Mouse (Mus musculus) embryonic stem cell, embryonic (primary cell): ENCODE measurements around the gene Fsd1.

Experiments used
- CTCF ChIA-PET, 4 experiments: fragments of 300-600 bp in 2 of 4; fragments of 350-600 bp in 2 of 4; sonication (Branson Sonifier 250); formaldehyde crosslinking; loops; one replicate each; lab custom pipeline; 2022; ENCODE audit warnings: inconsistent platforms in 2 of 4; lab: Charles Lee
- POLR2A ChIA-PET, 4 experiments: fragments of 300-600 bp in 2 of 4; fragments of 350-600 bp in 2 of 4; sonication (Branson Sonifier 250); formaldehyde crosslinking; loops; one replicate each; lab custom pipeline; 2022; ENCODE audit warnings: antibody characterized with exemption in 4 of 4, inconsistent platforms in 1 of 4; lab: Charles Lee

Fsd1 gene

DNA sequence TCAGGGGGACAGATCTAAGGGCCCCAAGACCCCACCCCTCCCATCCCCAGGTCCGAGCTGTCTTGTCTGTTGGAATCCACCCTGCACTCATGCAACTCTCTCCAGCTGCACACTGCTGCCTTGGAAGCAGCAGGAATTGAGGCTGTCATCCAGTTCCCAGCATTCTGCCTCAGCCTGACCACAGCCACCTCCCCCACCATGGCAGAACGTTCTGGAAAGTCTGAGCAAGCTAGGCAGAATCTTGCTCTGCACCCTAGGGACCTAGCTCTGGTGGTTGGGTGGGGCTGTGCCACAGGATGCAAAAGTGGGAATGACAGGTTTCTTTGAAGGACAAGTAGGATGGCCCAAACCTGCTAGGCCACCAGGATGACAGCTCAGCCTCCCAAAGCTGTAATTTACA lies 38.2 kb downstream of the Fsd1 start:
- POLR2A ChIA-PET: interaction anchor here in 3 of 4 experiments (0.6 to 4.0 kb wide), 7 partner anchors 9 to 371 kb away, joined by 3 to 14 read pairs (median 4); partner anchors contain the start of genes Chaf1a (in 1 of the 3) and Sh3gl1 (in 1 of the 3)
- CTCF ChIA-PET: interaction anchor here in 3 of 4 experiments (1.0 to 1.4 kb wide), 3 partner anchors 14 to 48 kb away, joined by 3 to 6 read pairs (median 3); no protein-coding TSS in a partner anchor

DNA sequence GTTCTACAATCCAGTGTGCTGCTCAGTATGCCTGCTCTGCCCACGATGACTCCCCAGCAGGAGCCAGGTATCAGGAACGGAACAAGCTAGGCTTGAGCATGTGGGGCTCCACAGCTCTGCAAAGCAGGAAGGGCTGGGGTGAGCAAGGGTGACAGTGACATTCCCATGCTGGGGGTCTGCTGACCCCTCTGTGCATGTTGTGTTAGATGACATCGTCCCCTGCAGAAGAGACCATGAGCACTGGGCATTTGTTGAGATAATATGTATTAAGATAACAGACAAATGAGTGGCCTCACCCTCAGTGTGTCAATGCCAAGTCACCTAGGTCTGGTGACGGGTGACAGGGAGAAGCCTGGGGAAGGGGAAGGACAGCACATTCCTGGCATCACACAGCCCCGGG lies 38.6 kb downstream of the Fsd1 start:
- CTCF ChIA-PET: interaction anchor here in 2 of 4 experiments (1.0 to 1.1 kb wide), 2 partner anchors 14 to 40 kb away, joined by 3 to 6 read pairs; no protein-coding TSS in a partner anchor
- POLR2A ChIA-PET: interaction anchor here in 3 of 4 experiments (0.6 to 4.0 kb wide), 4 partner anchors 8 to 371 kb away, joined by 4 to 14 read pairs (median 5); partner anchors contain the start of gene Sh3gl1 (in 1 of the 3)

DNA sequence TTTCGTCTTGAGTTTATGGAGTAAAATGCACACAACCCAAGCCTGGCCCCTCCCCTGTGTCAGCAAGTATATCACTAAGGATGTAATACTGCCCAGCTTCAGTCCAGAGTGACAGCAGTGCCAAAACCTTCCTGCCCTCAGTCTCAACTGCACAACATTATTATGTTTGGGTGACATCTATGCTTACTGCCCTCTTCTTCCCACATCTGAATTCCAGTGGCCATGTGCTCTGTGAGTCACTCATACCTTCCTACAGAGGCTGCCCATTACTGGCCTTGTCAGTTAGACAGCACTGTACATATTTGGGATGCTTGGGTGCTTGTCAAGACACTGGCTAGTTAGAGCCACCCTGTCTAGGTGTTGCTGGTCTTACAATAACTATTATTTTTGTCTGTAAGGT lies 40.0 kb downstream of the Fsd1 start:
- POLR2A ChIA-PET: interaction anchor here in 3 of 4 experiments (0.6 to 11.8 kb wide), 8 partner anchors 8 to 55 kb away, joined by 3 to 97 read pairs (median 3); partner anchors contain the start of genes Fsd1 (in 1 of the 3) and Sh3gl1 (in 1 of the 3)
- CTCF ChIA-PET: interaction anchor here in 1 of 4 experiments (0.6 kb wide), 1 partner anchor 74 kb away, joined by 7 read pairs; the partner anchor contains the start of gene Ebi3

DNA sequence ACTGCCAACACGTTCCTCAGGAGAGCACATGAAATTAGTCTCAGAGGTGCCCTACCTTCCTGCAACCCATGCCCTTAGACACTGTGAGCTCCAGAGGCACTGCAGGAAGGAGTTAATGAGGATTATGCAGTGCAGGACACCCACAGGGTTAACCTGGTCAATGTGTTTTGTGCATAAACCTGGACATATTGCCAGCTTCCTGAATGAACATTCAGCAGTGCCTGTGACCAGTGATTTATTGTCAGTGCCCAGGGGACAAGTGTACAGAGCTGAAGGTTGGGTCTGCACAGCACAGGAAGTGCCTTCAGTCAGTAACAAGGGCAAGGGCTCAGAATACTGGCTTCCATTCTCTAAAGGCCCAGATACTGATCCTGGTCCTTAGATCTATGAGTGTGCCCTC lies 40.6 kb downstream of the Fsd1 start:
- ChIA-PET POLR2A (interaction anchor here in 3 of 4 experiments (0.8 to 11.8 kb wide), 9 partner anchors 8 to 54 kb away, joined by 3 to 97 read pairs (median 4); partner anchors contain the start of genes Chaf1a (in 2 of the 3) and Sh3gl1 (in 1 of the 3)), CTCF (interaction anchor here in 1 of 4 experiments (1.0 to 1.4 kb wide), 2 partner anchors 10 to 17 kb away, joined by 3 to 7 read pairs; partner anchors contain the start of gene Sh3gl1)

DNA sequence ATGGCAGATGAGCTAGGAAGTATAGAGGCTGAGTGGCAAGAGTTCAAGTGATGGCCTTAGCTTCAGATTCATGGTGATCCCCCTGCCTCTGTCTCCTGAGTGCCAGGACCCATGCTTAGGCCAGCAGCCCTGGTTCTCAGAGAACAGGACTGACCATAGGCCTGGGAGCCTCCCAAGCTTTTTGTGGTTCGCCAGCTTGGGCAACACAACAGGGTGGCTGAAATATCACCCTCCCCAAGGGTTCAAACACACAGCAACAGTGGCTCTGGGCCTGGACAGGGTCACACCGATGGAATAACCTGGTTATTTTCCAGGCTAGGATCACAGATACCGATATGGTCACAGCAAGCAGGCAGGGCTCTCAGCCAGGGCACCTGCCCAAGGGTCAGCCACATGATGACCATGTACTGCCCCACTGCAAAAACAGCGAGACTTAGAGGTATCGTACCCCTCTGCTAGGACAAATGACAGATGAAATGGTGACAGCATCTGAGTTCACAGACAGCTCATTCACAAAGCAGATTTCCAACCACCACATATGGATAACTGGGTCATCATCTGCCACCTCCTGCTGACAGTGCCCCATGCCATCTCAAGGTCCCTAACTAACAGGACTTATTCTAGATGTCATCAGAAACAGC lies 41.6 kb downstream of the Fsd1 start:
- CTCF ChIA-PET: interaction anchor here in 3 of 4 experiments (0.6 to 2.3 kb wide), 8 partner anchors 8 to 173 kb away, joined by 3 to 8 read pairs (median 4); partner anchors contain the start of gene Sh3gl1 (in 3 of the 3)
- POLR2A ChIA-PET: interaction anchor here (0.6 to 11.8 kb wide), 13 partner anchors 8 to 146 kb away, joined by 3 to 97 read pairs (median 7); partner anchors contain the start of genes Sh3gl1 (in 3 of the 4), Chaf1a (in 2 of the 4) and Hdgfl2 (in 1 of the 4)

DNA sequence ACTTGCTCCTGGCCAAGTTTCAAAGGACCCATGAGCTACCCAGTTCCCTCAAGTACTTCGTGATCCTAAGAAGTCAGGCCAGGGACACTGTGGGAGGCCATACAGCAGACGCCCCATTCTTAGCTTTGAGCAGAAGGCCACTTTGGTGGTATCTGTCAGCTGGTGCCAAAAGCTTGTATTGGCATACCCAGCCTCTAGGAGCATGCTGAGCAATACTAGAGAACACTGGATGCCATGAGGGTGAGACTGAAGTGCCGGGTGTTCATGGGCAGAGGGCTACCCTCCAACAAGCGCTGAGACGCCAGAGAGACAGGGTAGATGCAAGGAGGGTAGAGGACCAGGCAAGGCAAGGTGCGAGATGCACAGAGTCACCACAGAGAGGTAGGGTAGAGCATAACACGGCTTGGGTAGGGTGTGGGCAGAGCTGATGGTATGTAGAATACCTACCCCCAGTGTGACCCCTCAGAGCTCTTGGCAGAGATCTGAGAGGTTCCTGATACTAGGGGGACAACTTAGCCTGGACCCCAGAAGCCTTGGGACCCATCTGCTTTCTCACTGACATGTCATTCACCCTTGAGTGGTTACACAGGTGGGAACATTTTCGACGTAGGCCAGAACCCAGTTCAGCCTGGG lies 44.0 kb downstream of the Fsd1 start:
- CTCF ChIA-PET: interaction anchor here in 2 of 4 experiments (0.9 to 1.8 kb wide), 3 partner anchors 10 to 12 kb away, joined by 4 to 5 read pairs (median 4); partner anchors contain the start of gene Chaf1a (in 1 of the 2)
- POLR2A ChIA-PET: interaction anchor here in 3 of 4 experiments (0.6 to 11.8 kb wide), 17 partner anchors 10 to 88 kb away, joined by 3 to 97 read pairs (median 6); partner anchors contain the start of genes Chaf1a (in 2 of the 3) and Hdgfl2 (in 1 of the 3)

DNA sequence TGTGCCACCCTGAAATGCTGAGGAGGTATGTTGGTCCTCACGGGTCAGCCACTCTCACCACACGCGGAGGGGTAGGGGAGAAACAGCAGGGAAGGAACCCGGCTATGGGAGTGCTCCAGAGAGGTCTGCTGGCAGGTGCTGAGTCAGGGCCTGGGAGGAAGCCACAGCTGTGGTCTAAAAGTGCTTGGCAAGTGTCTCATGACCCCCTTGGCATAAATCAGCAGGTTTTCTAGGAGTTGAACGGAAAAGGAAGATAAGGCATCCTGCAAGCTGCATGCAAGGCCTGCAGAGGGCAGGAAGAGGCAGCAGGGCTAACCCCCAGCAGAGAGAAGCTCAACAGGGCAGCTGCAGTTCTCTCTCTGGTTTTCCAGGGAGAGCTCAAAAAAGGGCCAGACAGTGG lies 44.6 kb downstream of the Fsd1 start:
- ChIA-PET POLR2A (interaction anchor here in 3 of 4 experiments (0.5 to 11.8 kb wide), 13 partner anchors 10 to 581 kb away, joined by 3 to 97 read pairs (median 9); partner anchors contain the start of genes Chaf1a (in 1 of the 3) and Hdgfl2 (in 1 of the 3)), CTCF (interaction anchor here in 2 of 4 experiments (0.6 to 1.8 kb wide), 3 partner anchors 10 to 288 kb away, joined by 4 to 6 read pairs (median 5); partner anchors contain the start of gene Chaf1a (in 1 of the 2))

DNA sequence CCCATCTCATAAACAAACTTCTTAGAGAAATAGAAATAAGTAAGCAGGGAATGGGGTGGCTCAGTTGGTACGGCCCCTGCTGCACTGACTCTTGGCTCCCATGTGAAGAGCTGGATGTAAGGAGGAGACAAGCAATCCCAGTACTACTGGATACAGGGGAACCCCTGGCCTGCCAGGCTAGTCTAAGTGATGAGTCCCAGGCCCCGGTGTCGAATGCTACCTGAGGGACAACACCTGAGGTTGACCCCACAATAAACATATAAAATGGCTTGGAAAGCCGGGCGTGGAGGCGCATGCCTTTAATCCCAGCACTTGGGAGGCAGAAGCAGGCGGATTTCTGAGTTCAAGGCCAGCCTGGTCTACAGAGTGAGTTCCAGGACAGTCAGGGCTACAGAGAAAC lies 45.1 kb downstream of the Fsd1 start:
- ChIA-PET CTCF (interaction anchor here in 2 of 4 experiments (0.6 to 1.8 kb wide), 2 partner anchors 9 to 288 kb away, joined by 5 to 6 read pairs; partner anchors contain the start of gene Chaf1a (in 1 of the 2)), POLR2A (interaction anchor here in 3 of 4 experiments (0.5 to 11.8 kb wide), 13 partner anchors 8 to 581 kb away, joined by 3 to 97 read pairs (median 9); partner anchors contain the start of genes Chaf1a (in 2 of the 3), Hdgfl2 (in 1 of the 3) and Ubxn6 (in 1 of the 3))

DNA sequence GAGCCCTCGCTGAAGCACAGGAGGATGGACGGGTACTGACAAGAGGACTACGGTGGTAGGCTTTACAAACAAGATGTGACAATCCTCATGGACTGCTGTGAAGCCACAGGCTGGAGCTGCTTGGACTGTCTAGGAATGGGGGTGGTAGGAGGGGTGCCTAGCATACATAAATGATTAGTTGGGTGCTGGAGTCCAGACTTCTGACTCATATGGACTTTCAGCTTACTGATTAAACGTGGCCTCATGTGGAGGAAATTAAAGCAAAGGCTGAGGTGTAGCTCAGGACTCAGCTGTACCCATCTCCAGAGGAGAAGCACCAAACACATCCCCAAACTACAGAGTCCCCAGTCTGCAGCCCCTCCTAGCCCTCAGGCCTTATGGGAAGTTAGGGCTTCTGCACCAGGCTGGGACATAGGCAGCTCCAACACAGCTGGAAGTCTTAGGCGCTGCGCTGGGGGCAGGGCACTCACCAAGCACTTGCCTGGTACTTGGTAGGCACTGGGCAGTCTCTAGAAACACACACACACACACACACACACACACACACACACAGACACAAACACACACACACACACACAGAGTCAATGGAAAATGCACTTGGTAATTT lies 45.9 kb downstream of the Fsd1 start:
- POLR2A ChIA-PET: interaction anchor here (0.6 to 11.8 kb wide), 24 partner anchors 8 to 619 kb away, joined by 3 to 97 read pairs (median 4); partner anchors contain the start of genes Chaf1a (in 2 of the 4), Yju2 (in 2 of the 4), Hdgfl2 (in 1 of the 4) and Shd (in 1 of the 4)
- CTCF ChIA-PET: interaction anchor here (0.6 to 3.0 kb wide), 12 partner anchors 14 to 650 kb away, joined by 3 to 14 read pairs (median 4); no protein-coding TSS in a partner anchor

DNA sequence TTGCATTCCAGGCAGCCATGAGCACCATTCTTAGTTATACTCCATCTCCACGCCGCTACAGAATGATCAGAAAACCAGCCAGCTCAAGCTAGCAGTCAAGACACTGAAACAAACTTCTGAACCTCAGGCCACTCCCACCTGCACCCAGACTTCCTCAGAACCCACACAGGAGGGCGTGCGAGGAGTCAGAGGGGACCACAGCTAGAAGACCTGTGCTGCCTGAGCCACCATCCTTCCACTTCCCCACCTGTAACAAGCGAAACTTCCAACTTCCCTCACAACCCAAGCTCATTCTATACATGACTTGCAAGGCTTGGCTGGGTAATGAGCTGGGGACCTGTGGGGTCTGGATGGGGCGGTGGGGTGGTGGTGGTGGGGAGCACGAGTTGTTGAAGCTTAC lies 46.5 kb downstream of the Fsd1 start:
- CTCF ChIA-PET: interaction anchor here (0.6 to 3.0 kb wide), 15 partner anchors 15 to 650 kb away, joined by 3 to 14 read pairs (median 3); no protein-coding TSS in a partner anchor

DNA sequence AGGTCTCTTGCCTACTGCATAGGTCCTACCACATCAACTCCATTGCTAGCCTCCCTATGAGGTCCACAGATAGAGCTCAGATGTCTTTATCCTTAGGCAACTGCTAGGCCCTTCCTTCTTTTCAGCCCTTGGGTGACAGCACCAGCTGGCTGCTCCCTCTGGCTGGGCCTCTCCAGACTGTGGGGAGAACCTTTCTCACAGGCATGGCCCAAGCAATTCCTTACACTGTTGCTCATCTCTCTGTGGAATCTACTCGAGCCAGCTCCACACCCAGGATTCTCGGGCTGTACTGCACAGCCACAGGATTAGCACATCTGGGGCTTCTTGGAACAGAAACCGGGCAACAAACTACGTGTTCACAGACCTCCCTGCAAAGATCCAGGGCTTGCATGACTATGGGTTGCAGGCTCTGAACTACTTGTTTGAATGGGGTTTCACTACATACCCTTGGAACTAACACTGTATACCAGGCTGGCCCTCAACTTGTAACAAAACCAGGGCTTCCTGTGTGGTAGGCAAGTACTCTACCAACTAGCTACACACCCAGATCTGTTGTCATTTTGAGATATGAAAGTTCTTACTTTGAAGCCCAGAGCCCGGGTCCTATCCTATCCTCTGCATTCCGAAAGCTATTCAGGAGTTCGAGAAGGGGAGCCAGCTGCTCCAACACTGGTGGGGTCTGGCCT lies 47.9 kb downstream of the Fsd1 start:
- CTCF ChIA-PET: interaction anchor here in 3 of 4 experiments (0.5 to 3.0 kb wide), 5 partner anchors 16 to 58 kb away, joined by 3 to 14 read pairs (median 5); no protein-coding TSS in a partner anchor
- POLR2A ChIA-PET: interaction anchor here in 3 of 4 experiments (0.6 to 11.8 kb wide), 14 partner anchors 8 to 258 kb away, joined by 3 to 97 read pairs (median 6); partner anchors contain the start of genes Hdgfl2 (in 1 of the 3) and Yju2 (in 1 of the 3)

More for the DNA sequence above, 46.5 kb downstream of the Fsd1 start:
- POLR2A ChIA-PET: interaction anchor here (0.6 to 11.8 kb wide), 24 partner anchors 8 to 619 kb away, joined by 3 to 97 read pairs (median 4); partner anchors contain the start of genes Yju2 (in 2 of the 4), Chaf1a (in 1 of the 4), Shd (in 1 of the 4) and Ubxn6 (in 1 of the 4)

DNA sequence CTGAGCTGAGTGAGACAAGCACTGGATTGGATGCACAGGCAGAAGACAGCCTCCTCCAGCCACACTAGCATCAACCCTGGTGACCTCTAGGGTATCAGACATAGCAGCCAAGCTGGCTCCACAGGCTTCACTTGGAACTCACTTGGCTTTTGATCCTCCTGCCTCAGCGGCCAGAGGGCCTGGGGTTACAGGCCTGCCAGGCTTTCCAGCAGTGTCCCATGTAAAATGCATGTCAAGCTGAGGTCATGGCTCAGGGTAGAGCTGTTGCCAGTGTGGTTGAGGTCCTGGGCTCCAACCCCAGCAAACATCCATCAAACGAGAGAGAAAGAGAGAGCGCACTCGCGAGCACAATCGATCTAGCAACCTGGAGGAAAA lies 48.4 kb downstream of the Fsd1 start:
- CTCF ChIA-PET: interaction anchor here in 2 of 4 experiments (1.2 to 3.0 kb wide), 4 partner anchors 17 to 58 kb away, joined by 3 to 14 read pairs (median 6); no protein-coding TSS in a partner anchor
- POLR2A ChIA-PET: interaction anchor here in 2 of 4 experiments (1.2 to 11.8 kb wide), 9 partner anchors 8 to 75 kb away, joined by 3 to 97 read pairs (median 14); partner anchors contain the start of genes Hdgfl2 (in 2 of the 2) and Yju2 (in 1 of the 2)

DNA sequence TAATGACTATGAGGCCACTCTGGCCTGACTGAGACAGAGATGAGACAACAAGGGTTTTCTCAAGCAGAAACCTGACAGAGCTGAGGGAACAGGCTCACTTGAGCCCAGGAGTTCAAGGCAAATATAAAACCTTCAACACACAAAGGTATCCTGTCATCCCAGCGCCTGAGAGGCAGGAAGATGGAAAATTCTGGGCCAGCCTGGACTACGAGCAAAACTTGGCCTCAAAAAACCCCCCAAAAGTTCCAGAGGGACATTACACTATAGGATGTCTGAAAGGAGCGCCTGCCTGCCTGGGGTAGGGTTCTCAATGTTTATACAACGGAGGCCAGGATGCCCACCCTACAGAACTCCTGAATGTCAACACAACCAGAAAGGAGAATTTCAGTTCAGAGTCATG lies 48.9 kb downstream of the Fsd1 start:
- ChIA-PET CTCF (interaction anchor here in 1 of 4 experiments (1.3 kb wide), 1 partner anchor 26 kb away, joined by 6 read pairs; no protein-coding TSS in a partner anchor), POLR2A (interaction anchor here in 2 of 4 experiments (1.2 to 11.8 kb wide), 6 partner anchors 9 to 44 kb away, joined by 3 to 97 read pairs (median 52); partner anchors contain the start of gene Hdgfl2 (in 1 of the 2))

DNA sequence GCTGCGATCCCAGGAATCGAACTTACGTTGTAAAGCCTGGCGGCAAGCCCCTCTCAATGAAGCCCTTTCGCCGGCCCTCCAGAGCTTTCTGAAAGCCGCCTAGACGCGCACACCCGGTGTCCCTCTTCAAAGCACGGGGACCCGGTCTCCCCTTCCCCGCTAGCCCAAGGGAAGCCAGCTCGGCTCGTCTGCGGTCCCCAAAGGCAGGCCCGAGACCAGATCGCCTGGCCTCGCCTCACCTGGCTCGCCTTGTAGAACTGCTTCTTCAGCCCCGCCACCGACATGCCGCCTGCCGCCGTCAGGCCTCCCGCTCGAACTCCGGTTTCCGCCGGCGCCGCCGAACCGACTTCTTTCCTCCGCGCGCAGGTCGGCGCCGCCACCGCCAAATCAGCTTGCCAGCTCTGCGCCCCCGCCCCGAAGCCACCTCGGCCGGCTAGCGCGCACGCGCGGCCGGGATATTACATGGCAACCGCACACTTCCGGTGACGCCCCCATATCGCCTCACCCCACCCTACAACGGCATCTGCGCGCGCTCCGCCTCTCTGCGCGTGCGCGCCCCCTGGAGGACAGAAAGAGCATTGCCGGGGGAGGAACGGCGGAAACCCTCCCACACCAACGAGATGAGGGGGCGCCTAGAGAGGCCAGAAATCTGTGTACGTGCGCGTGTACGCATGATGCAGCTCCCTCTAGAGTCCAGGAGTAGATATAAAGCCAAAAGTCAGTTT lies 50.0 kb downstream of the Fsd1 start, which contains the start of gene Sh3gl1:
Sh3gl1 (minus strand) TSS at position 460 of the 725 bp plus-strand sequence.
- ChIA-PET POLR2A (interaction anchor here (0.5 to 11.8 kb wide), 95 partner anchors 8 to 1814 kb away, joined by 3 to 97 read pairs (median 4); partner anchors contain the start of genes Hdgfl2 (in 3 of the 4), Khsrp (in 2 of the 4), Ticam1 (in 2 of the 4) and Ubxn6 (in 2 of the 4)), CTCF (interaction anchor here (0.6 to 2.5 kb wide), 69 partner anchors 8 to 296 kb away, joined by 3 to 43 read pairs (median 4); partner anchors contain the start of genes Fsd1 (in 2 of the 4), Hdgfl2 (in 2 of the 4), Plin5 (in 2 of the 4) and Ubxn6 (in 2 of the 4))
